Comparison of ENCODE assay signal across 8 mouse cellular contexts in genomic region chr3:90586906-90587305, GRCm38 (mm10). TPM values are rescaled to one million over a fixed set of nuclear protein-coding genes. Genes with fewer than 3 reads are reported as not detected.
DNase-seq lines count a peak whose midpoint lies in the region; ATAC-seq lines count a peak whose summit lies in the region.

No protein-coding gene starts in this region.

- peak; percentile 22 for DNase-seq in A20 (ENCODE audit: low read depth, low spot score)
- DNase-seq in R1 (ENCODE audit: low read depth, low spot score) = peak; percentile 85
- peak; percentile 83 for DNase-seq in gastrocnemius, postnatal 14 days
- DNase-seq in thymus, postnatal 10 days (ENCODE audit: low spot score in 2 of 2) = peak; percentile 81 to 87
- no peak for DNase-seq in cerebellum, adult 9-11 months
- DNase-seq in embryo, embryonic 10 days (ENCODE audit: low spot score) = no peak

- peaks cover 15% of the 10 kb centered on the region; the same call in 1 of the 2 replicates for H3K4me1 ChIP-seq in kidney, embryonic 15.5 days
- H3K4me1 ChIP-seq in megakaryocyte, embryonic 14.5 days = peaks cover 44% of the 10 kb centered on the region

- H3K9me3 ChIP-seq in kidney, embryonic 15.5 days (replicated peaks) = no peaks in the 10 kb centered on the region
- H3K9me3 ChIP-seq in megakaryocyte, embryonic 14.5 days = 0 out of 2 replicates have a peak, but pooled peaks cover 5% of the 10 kb centered on the region

- ATAC-seq in kidney, embryonic 15.5 days (replicated peaks; ENCODE audit: low FRiP score) = peak; percentile 28; the same call in 1 of the 2 replicates

- no peaks in the 10 kb centered on the region for H3K27me3 ChIP-seq in kidney, embryonic 15.5 days
- H3K27me3 ChIP-seq in megakaryocyte, embryonic 14.5 days (replicated peaks) = peaks cover 35% of the 10 kb centered on the region

- no peaks in the 10 kb centered on the region for H3K36me3 ChIP-seq in kidney, embryonic 15.5 days
- H3K36me3 ChIP-seq in megakaryocyte, embryonic 14.5 days (replicated peaks; ENCODE audit: low read length) = no peaks in the 10 kb centered on the region

- H3K9ac ChIP-seq in kidney, embryonic 15.5 days = no peak overlapping the region

- no peak overlapping the region for H3K4me3 ChIP-seq in kidney, embryonic 15.5 days (replicated peaks)
- peak overlapping the region; percentile 40 for H3K4me3 ChIP-seq in megakaryocyte, embryonic 14.5 days (replicated peaks)

- H3K27ac ChIP-seq in kidney, embryonic 15.5 days = peak overlapping the region; percentile 58

- 59% methylated on average over 10 of the region's 10 CpGs for WGBS in kidney, embryonic 15.5 days

- intact Hi-C loops in gastrocnemius, postnatal 14 days (cut with DNase I; ENCODE audit: low total_unique reads) = no loop called here

- H3K4me2 ChIP-seq in kidney, embryonic 15.5 days = no peak overlapping the region

RNA-seq across cellular contexts. Expression of gene S100a2, which starts 3.1 kb away (rescaled TPM):
- total RNA-seq in gastrocnemius, postnatal 14 days (2021) = not detected
- not detected in 2 replicates for polyA plus RNA-seq in kidney, embryonic 15.5 days (2015; fragmentation: Nextera tagmentation; extraction: Ambion mirVana)
- polyA plus RNA-seq in megakaryocyte, embryonic 14.5 days (2012; ENCODE audit: insufficient read depth, low replicate concordance) = not detected in 2 replicates

RNA-seq across cellular contexts. Expression of gene Gm42674, which starts 14.8 kb away (rescaled TPM):
- total RNA-seq in gastrocnemius, postnatal 14 days (2021) = not detected
- polyA plus RNA-seq in kidney, embryonic 15.5 days (2015; fragmentation: Nextera tagmentation; extraction: Ambion mirVana) = not detected in 2 replicates
- not detected in 2 replicates for polyA plus RNA-seq in megakaryocyte, embryonic 14.5 days (2012; ENCODE audit: insufficient read depth, low replicate concordance)

RNA-seq across cellular contexts. Expression of gene S100a4, which starts 16.7 kb away (rescaled TPM):
- 10 to 100 TPM; 11.1 to 16.5 TPM for total RNA-seq in gastrocnemius, postnatal 14 days (2021)
- polyA plus RNA-seq in kidney, embryonic 15.5 days (2015; fragmentation: Nextera tagmentation; extraction: Ambion mirVana) = 4.2 and 6.4 TPM in 2 replicates
- polyA plus RNA-seq in megakaryocyte, embryonic 14.5 days (2012; ENCODE audit: insufficient read depth, low replicate concordance) = not detected in 2 replicates

RNA-seq across cellular contexts. Expression of gene S100a5, which starts 21.4 kb away (rescaled TPM):
- not detected for total RNA-seq in gastrocnemius, postnatal 14 days (2021)
- polyA plus RNA-seq in kidney, embryonic 15.5 days (2015; fragmentation: Nextera tagmentation; extraction: Ambion mirVana) = 0.46 TPM in 1 of 2 replicates, not detected in the other
- polyA plus RNA-seq in megakaryocyte, embryonic 14.5 days (2012; ENCODE audit: insufficient read depth, low replicate concordance) = not detected in 2 replicates

RNA-seq across cellular contexts. Expression of gene S100a6, which starts 25.8 kb away (rescaled TPM):
- total RNA-seq in gastrocnemius, postnatal 14 days (2021) = 10 to 100 TPM; 69.9 to 95.9 TPM
- polyA plus RNA-seq in kidney, embryonic 15.5 days (2015; fragmentation: Nextera tagmentation; extraction: Ambion mirVana) = 168 and 169 TPM in 2 replicates
- polyA plus RNA-seq in megakaryocyte, embryonic 14.5 days (2012; ENCODE audit: insufficient read depth, low replicate concordance) = 1.3 TPM in 1 of 2 replicates, not detected in the other

Comparison
In these comparisons a context has a peak if more than half of its experiments do, and no peak if none do; other contexts are left out.
1. DNase-seq: peak in A20 (single experiment), R1 (single experiment), gastrocnemius, postnatal 14 days (single experiment) and thymus, postnatal 10 days (2 of 2); none in cerebellum, adult 9-11 months (single experiment) and embryo, embryonic 10 days (single experiment).